Mouse (Mus musculus) midbrain, postnatal 0 days (tissue): ENCODE results near the gene Fam107b. TPM values are rescaled to one million over a fixed set of nuclear protein-coding genes. Genes with fewer than 3 reads are reported as not detected.

Experiments
- ATAC-seq: fragments of 200-750 bp; cut with Nextera tagmentation; 2 replicates; pipeline ENCODE4 v1.8.0; 2017; ENCODE audit warnings: moderate number of reproducible peaks, mild to moderate bottlenecking, moderate TSS enrichment, moderate library complexity; ENCODE audit not compliant: low FRiP score
- DNase-seq: peaks from one replicate; pipeline ENCODE4 v3.0.0-alpha.2; 2015; ENCODE audit warnings: low spot score
- H3K27ac ChIP-seq: fragments of 300-500 bp; sonication (generic); 2 replicates; pipeline ENCODE4 v1.5.1; 2014; ENCODE audit warnings: low read depth, mild to moderate bottlenecking, low read length, mixed read lengths
- H3K27me3 ChIP-seq: fragments of 300-500 bp; sonication (generic); 2 replicates; pipeline ENCODE4 v1.6.1; 2014; ENCODE audit warnings: low read length, control low read depth, mixed read lengths; ENCODE audit not compliant: insufficient read depth
- H3K36me3 ChIP-seq: fragments of 300-500 bp; sonication (generic); 2 replicates; pipeline ENCODE4 v1.6.1; 2014; ENCODE audit warnings: low read length, control low read depth, mixed read lengths; ENCODE audit not compliant: insufficient read depth
- H3K4me1 ChIP-seq: fragments of 300-500 bp; sonication (generic); 2 replicates; pipeline ENCODE4 v1.6.1; 2014; ENCODE audit warnings: mild to moderate bottlenecking, control low read depth, antibody characterized with exemption, low read length, mixed read lengths; ENCODE audit not compliant: insufficient read depth
- H3K4me2 ChIP-seq: fragments of 300-500 bp; sonication (generic); 2 replicates; pipeline ENCODE4 v1.6.1; 2014; ENCODE audit warnings: low read depth, mild to moderate bottlenecking, low read length, mixed read lengths; ENCODE audit not compliant: poor library complexity, severe bottlenecking
- H3K4me3 ChIP-seq: fragments of 300-500 bp; sonication (generic); 2 replicates; pipeline ENCODE4 v1.5.1; 2014; ENCODE audit warnings: low read depth, mild to moderate bottlenecking, low read length, moderate library complexity
- H3K9ac ChIP-seq: fragments of 300-500 bp; sonication (generic); replicated peaks from 2 replicates; pipeline ENCODE4 v1.6.1; 2014; ENCODE audit warnings: mild to moderate bottlenecking, low read length, moderate library complexity, mixed read lengths; ENCODE audit not compliant: poor library complexity, severe bottlenecking
- H3K9me3 ChIP-seq: fragments of 300-500 bp; sonication (generic); 2 replicates; pipeline ENCODE4 v1.6.1; 2016; ENCODE audit warnings: low read length, control low read depth
- CTCF ChIP-seq: IDR thresholded peaks from 2 replicates; pipeline ENCODE4 v1.5.1; 2016; ENCODE audit warnings: antibody characterized with exemption, mild to moderate bottlenecking
- whole genome bisulfite sequencing: fragments of 180-500 bp; shearing (Covaris S2); extraction: QIAGEN DNeasy Blood & Tissue Kit; methylation state at CpG from one replicate; pipeline ENCODE4 v1.1.7; 2014; 5-methylcytosine and 5-hydroxymethylcytosine counted together
- polyA plus RNA-seq: library from polyadenylated mRNA; unstranded; fragments of >200 nt; fragmentation: Nextera tagmentation; extraction: Ambion mirVana; gene quantifications from 2 replicates; pipeline ENCODE4 v1.2.1, GENCODE M21; 2015
- total RNA-seq: library from RNA; depleted of rRNA; stranded (reverse); fragments of >200 nt; gene quantifications from 2 replicates; pipeline ENCODE4 v1.2.3, GENCODE M21; 2014

The Fam107b gene
- total and polyA plus RNA-seq, 2 experiments from 2014 or later: 16.0 to 26.8 TPM

- DNase-seq (no peak), ATAC-seq (peak; percentile 3; the same call in 1 of the 2 replicates)
- Histone ChIP-seq H3K4me1 (peaks cover 6% of the 10 kb centered on the region; the same call in 1 of the 2 replicates), H3K27ac (no peak overlapping the region), H3K4me2 (no peak overlapping the region), H3K9me3 (no peaks in the 10 kb centered on the region), H3K36me3 (no peaks in the 10 kb centered on the region), H3K27me3 (no peaks in the 10 kb centered on the region), H3K9ac (no peak overlapping the region), H3K4me3 (no peak overlapping the region)
- TF ChIP-seq CTCF: no peak
- 86% methylated on average over 3 of the region's 3 CpGs for WGBS
These were observed 170.0 kb downstream of the Fam107b start for GRCm38 (mm10) chr2:3740256-3740655.

- no peak overlapping the region for H3K4me2 ChIP-seq
- no peak overlapping the region for H3K4me3 ChIP-seq
- ATAC-seq (no peak), DNase-seq (no peak)
- no peak for TF ChIP-seq CTCF
- H3K4me1 ChIP-seq: peaks cover 6% of the 10 kb centered on the region; the same call in 1 of the 2 replicates
- no peaks in the 10 kb centered on the region for H3K27me3 ChIP-seq
- H3K36me3 ChIP-seq: no peaks in the 10 kb centered on the region
- WGBS: 93% methylated on average over 4 of the region's 4 CpGs
- no peak overlapping the region for H3K9ac ChIP-seq
- H3K27ac ChIP-seq: no peak overlapping the region
- H3K9me3 ChIP-seq: no peaks in the 10 kb centered on the region
These were observed 170.4 kb downstream of the Fam107b start for GRCm38 (mm10) chr2:3740670-3741069.

GRCm38 (mm10) chr2:3742519-3742918, 172.2 kb downstream of the Fam107b start:
- H3K27me3 ChIP-seq: no peaks in the 10 kb centered on the region
- H3K9ac ChIP-seq: no peak overlapping the region
- no peak overlapping the region for H3K4me2 ChIP-seq
- no peak overlapping the region for H3K4me3 ChIP-seq
- peaks cover 3% of the 10 kb centered on the region; the same call in 1 of the 2 replicates for H3K4me1 ChIP-seq
- H3K27ac ChIP-seq: no peak overlapping the region
- TF ChIP-seq CTCF: no peak
- ATAC-seq: no peak
- no peaks in the 10 kb centered on the region for H3K36me3 ChIP-seq
- DNase-seq: peak; percentile 47
- WGBS: 43% methylated on average over 6 of the region's 6 CpGs
- no peaks in the 10 kb centered on the region for H3K9me3 ChIP-seq

- H3K27me3 ChIP-seq: no peaks in the 10 kb centered on the region
- no peak overlapping the region for H3K4me3 ChIP-seq
- H3K27ac ChIP-seq: no peak overlapping the region
- no peaks in the 10 kb centered on the region for H3K4me1 ChIP-seq
- no peaks in the 10 kb centered on the region for H3K36me3 ChIP-seq
- 63% methylated on average over 3 of the region's 3 CpGs for WGBS
- no peak overlapping the region for H3K9ac ChIP-seq
- DNase-seq (no peak), ATAC-seq (no peak)
- H3K9me3 ChIP-seq: no peaks in the 10 kb centered on the region
- no peak for TF ChIP-seq CTCF
- H3K4me2 ChIP-seq: no peak overlapping the region
These were observed 174.8 kb downstream of the Fam107b start for GRCm38 (mm10) chr2:3745041-3745440.

- Histone ChIP-seq H3K4me1 (no peaks in the 10 kb centered on the region), H3K4me3 (no peak overlapping the region), H3K27ac (no peak overlapping the region), H3K36me3 (no peaks in the 10 kb centered on the region), H3K27me3 (no peaks in the 10 kb centered on the region), H3K9me3 (no peaks in the 10 kb centered on the region), H3K4me2 (no peak overlapping the region), H3K9ac (no peak overlapping the region)
- DNase-seq: no peak
- ATAC-seq: peak; percentile 25; the same call in 1 of the 2 replicates
- TF ChIP-seq CTCF: no peak
- WGBS: 78% methylated on average over 13 of the region's 13 CpGs
These were observed 175.8 kb downstream of the Fam107b start for GRCm38 (mm10) chr2:3745910-3746606.

- no peak for TF ChIP-seq CTCF
- H3K4me3 ChIP-seq: no peak overlapping the region
These were observed 178.6 kb downstream of the Fam107b start for GRCm38 (mm10) chr2:3748714-3749503.

More at GRCm38 (mm10) chr2:3748714-3749503, 178.6 kb downstream of the Fam107b start:
- 76% methylated on average over 12 of the region's 12 CpGs for WGBS
- DNase-seq (no peak), ATAC-seq (no peak)
- H3K27ac ChIP-seq: no peak overlapping the region
- no peaks in the 10 kb centered on the region for H3K4me1 ChIP-seq
- no peak overlapping the region for H3K9ac ChIP-seq
- no peaks in the 10 kb centered on the region for H3K27me3 ChIP-seq
- no peak overlapping the region for H3K4me2 ChIP-seq
- no peaks in the 10 kb centered on the region for H3K36me3 ChIP-seq
- no peaks in the 10 kb centered on the region for H3K9me3 ChIP-seq
